Mouse (Mus musculus) small intestine, adult 2 months (tissue): ENCODE results near the gene H3f3a.

Experiments
- CTCF ChIP-seq: fragments of 200-500 bp; IDR thresholded peaks from 2 replicates; pipeline ENCODE4 v1.5.1; 2012; ENCODE audit warnings: low read depth, mild to moderate bottlenecking, control low read depth, inconsistent platforms, low read length, moderate library complexity, mixed read lengths; ENCODE audit not compliant: insufficient replicate concordance, insufficient read length; ENCODE audit errors: extremely low read depth
- POLR2A ChIP-seq: fragments of 200-500 bp; IDR thresholded peaks from 2 replicates; pipeline ENCODE4 v1.6.1; 2012; ENCODE audit warnings: low read depth, mild to moderate bottlenecking, control low read depth, inconsistent platforms, low read length, moderate library complexity

DNA sequence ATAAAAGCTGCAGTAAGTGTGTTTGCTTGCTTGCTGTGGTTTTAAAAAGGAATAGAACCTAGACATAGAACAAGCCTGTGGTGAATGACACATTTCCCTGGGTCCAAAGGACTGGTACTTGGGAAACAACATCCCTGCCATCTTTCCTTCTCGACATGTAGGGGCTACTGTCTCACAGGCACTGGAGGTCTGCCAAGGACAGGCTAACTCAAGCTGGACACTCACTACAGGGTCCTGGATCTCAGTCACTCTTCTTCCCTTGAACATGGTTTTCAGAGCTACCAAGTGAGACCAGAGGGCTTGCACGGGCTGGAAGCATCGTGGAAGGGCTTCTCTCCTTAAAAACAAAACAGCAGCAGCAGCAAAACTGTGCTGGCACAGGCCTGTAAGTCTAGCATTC lies 10.0 kb upstream of the H3f3a start:
- no peak for TF ChIP-seq POLR2A
- TF ChIP-seq CTCF: no peak
